Comparison of ENCODE assay signal across 13 mouse cellular contexts in genomic region chr2:45052587-45052986, GRCm38 (mm10).
DNase-seq lines count a peak whose midpoint lies in the region; ATAC-seq and TF ChIP-seq lines count a peak whose summit lies in the region.
"Had no signal": no experiment of that assay in that cellular context is flagged by ENCODE, and none has a peak within 500 bp of the region (broad histone marks: within the 10 kb centered on the region; RNA-seq: fewer than 3 reads in every experiment).

No protein-coding gene starts in this region.

- H3K4me1 ChIP-seq in heart, embryonic 10.5 days, result peaks cover 53% of the 10 kb centered on the region
- H3K4me1 ChIP-seq in kidney, postnatal 0 days (replicated peaks; ENCODE audit: insufficient read depth, low read length), result peaks cover 16% of the 10 kb centered on the region; the same call in 1 of the 2 replicates
- peaks cover 8% of the 10 kb centered on the region; the same call in 1 of the 2 replicates for H3K4me1 ChIP-seq in stomach, embryonic 14.5 days (ENCODE audit: control insufficient read depth, insufficient read depth, low read length)
- no peaks in the 10 kb centered on the region for H3K4me1 ChIP-seq in stomach, postnatal 0 days (replicated peaks; ENCODE audit: control insufficient read depth, insufficient read depth)
- peaks cover 17% of the 10 kb centered on the region for H3K4me1 ChIP-seq in olfactory bulb, adult 2 months (ENCODE audit: control insufficient read depth, insufficient read depth, low read length)

- no peak for TF ChIP-seq EP300 in stomach, postnatal 0 days (optimal IDR thresholded peaks at IDR 0.05)

- no peaks in the 10 kb centered on the region for H3K27me3 ChIP-seq in heart, embryonic 10.5 days (ENCODE audit: insufficient read depth, poor library complexity, severe bottlenecking)
- no peaks in the 10 kb centered on the region for H3K27me3 ChIP-seq in kidney, postnatal 0 days (ENCODE audit: insufficient read depth, low read length)
- no peaks in the 10 kb centered on the region for H3K27me3 ChIP-seq in stomach, embryonic 14.5 days (ENCODE audit: control insufficient read depth, insufficient read depth, low read length)
- H3K27me3 ChIP-seq in stomach, postnatal 0 days (ENCODE audit: control insufficient read depth, insufficient read depth, low read length), result no peaks in the 10 kb centered on the region
- H3K27me3 ChIP-seq: forebrain, embryonic 13.5 days; liver, embryonic 15.5 days had no signal

- no peak overlapping the region for H3K9ac ChIP-seq in kidney, postnatal 0 days (ENCODE audit: low read depth, low read length)
- H3K9ac ChIP-seq in stomach, embryonic 14.5 days (replicated peaks; ENCODE audit: low read depth, low read length), result no peak overlapping the region
- no peak overlapping the region for H3K9ac ChIP-seq in stomach, postnatal 0 days (ENCODE audit: low read length)
- H3K9ac ChIP-seq: forebrain, embryonic 13.5 days; liver, embryonic 15.5 days had no signal

- H3K9me3 ChIP-seq in heart, embryonic 10.5 days, result no peaks in the 10 kb centered on the region
- no peaks in the 10 kb centered on the region for H3K9me3 ChIP-seq in kidney, postnatal 0 days (replicated peaks; ENCODE audit: low read length)
- no peaks in the 10 kb centered on the region for H3K9me3 ChIP-seq in stomach, embryonic 14.5 days (ENCODE audit: control insufficient read depth, low read depth, low read length)
- no peaks in the 10 kb centered on the region for H3K9me3 ChIP-seq in stomach, postnatal 0 days (ENCODE audit: control insufficient read depth, low read length)
- H3K9me3 ChIP-seq: forebrain, embryonic 13.5 days; liver, embryonic 15.5 days had no signal

- H3K36me3 ChIP-seq in heart, embryonic 10.5 days, result no peaks in the 10 kb centered on the region
- H3K36me3 ChIP-seq in kidney, postnatal 0 days (ENCODE audit: insufficient read depth, low read length), result no peaks in the 10 kb centered on the region
- no peaks in the 10 kb centered on the region for H3K36me3 ChIP-seq in stomach, embryonic 14.5 days (ENCODE audit: control insufficient read depth, insufficient read depth, low read length)
- no peaks in the 10 kb centered on the region for H3K36me3 ChIP-seq in stomach, postnatal 0 days (ENCODE audit: control insufficient read depth, insufficient read depth, low read length)
- H3K36me3 ChIP-seq: liver, embryonic 15.5 days had no signal

- H3K4me2 ChIP-seq in kidney, postnatal 0 days (ENCODE audit: low read length), result no peak overlapping the region
- H3K4me2 ChIP-seq in stomach, embryonic 14.5 days (replicated peaks; ENCODE audit: low read depth, low read length), result no peak overlapping the region
- no peak overlapping the region for H3K4me2 ChIP-seq in stomach, postnatal 0 days (replicated peaks; ENCODE audit: low read depth)
- H3K4me2 ChIP-seq: forebrain, embryonic 13.5 days; liver, embryonic 15.5 days had no signal

- no peak overlapping the region for H3K4me3 ChIP-seq in heart, embryonic 10.5 days
- no peak overlapping the region for H3K4me3 ChIP-seq in kidney, postnatal 0 days (replicated peaks; ENCODE audit: low read depth, low read length)
- H3K4me3 ChIP-seq in stomach, embryonic 14.5 days (ENCODE audit: low read depth, low read length), result no peak overlapping the region
- no peak overlapping the region for H3K4me3 ChIP-seq in stomach, postnatal 0 days (ENCODE audit: low read depth, low read length)
- no peak overlapping the region for H3K4me3 ChIP-seq in olfactory bulb, adult 2 months (ENCODE audit: insufficient read depth, low read depth, low read length)
- H3K4me3 ChIP-seq: forebrain, embryonic 13.5 days; liver, embryonic 15.5 days had no signal

- H3K27ac ChIP-seq in heart, embryonic 10.5 days, result peak overlapping the region; percentile 72
- 0 out of 2 replicates have a peak overlapping the region, but pooled peaks have one; percentile 27 for H3K27ac ChIP-seq in kidney, postnatal 0 days
- H3K27ac ChIP-seq in stomach, embryonic 14.5 days (ENCODE audit: low read length), result no peak overlapping the region
- no peak overlapping the region for H3K27ac ChIP-seq in stomach, postnatal 0 days (replicated peaks)
- peak overlapping the region; percentile 79 for H3K27ac ChIP-seq in olfactory bulb, adult 2 months (ENCODE audit: insufficient read depth, low read depth, low read length)
- H3K27ac ChIP-seq: forebrain, embryonic 13.5 days had no signal

- TF ChIP-seq POLR2A in olfactory bulb, adult 2 months (IDR thresholded peaks at IDR 0.05; ENCODE audit: insufficient read depth, low read depth, low read length), result no peak

- no peak for TF ChIP-seq CTCF in kidney, postnatal 0 days (IDR thresholded peaks at IDR 0.05; ENCODE audit: low read depth)
- no peak for TF ChIP-seq CTCF in stomach, postnatal 0 days (IDR thresholded peaks at IDR 0.05; ENCODE audit: low read depth)
- TF ChIP-seq CTCF in olfactory bulb, adult 2 months (IDR thresholded peaks at IDR 0.05; ENCODE audit: insufficient read depth, low read depth, low read length), result no peak

- no peak for DNase-seq in heart, embryonic 10.5 days (ENCODE audit: low spot score)
- no peak for DNase-seq in heart, adult 18-20 months
- no peak for DNase-seq in kidney, postnatal 0 days (ENCODE audit: low spot score)
- DNase-seq in kidney, adult 9 months, result no peak
- no peak for DNase-seq in stomach, postnatal 0 days (ENCODE audit: low spot score)
- DNase-seq in ovary, postnatal 10 days (ENCODE audit: low spot score), result no peak
- DNase-seq: cerebellum, adult 8-10 months had no signal

- WGBS in heart, embryonic 10.5 days, result 67% methylated on average over 4 of the region's 4 CpGs
- 48% methylated on average over 4 of the region's 4 CpGs for WGBS in kidney, postnatal 0 days
- 45% methylated on average over 4 of the region's 4 CpGs for whole genome bisulfite sequencing in stomach, embryonic 14.5 days
- WGBS in stomach, postnatal 0 days, result 39% methylated on average over 4 of the region's 4 CpGs
- 31% methylated on average over 4 of the region's 4 CpGs for WGBS in olfactory bulb, adult 2 months

- no peak for ATAC-seq in kidney, postnatal 0 days (replicated peaks; ENCODE audit: low FRiP score, low read depth)
- ATAC-seq in stomach, embryonic 14.5 days (ENCODE audit: insufficient number of reproducible peaks, insufficient read depth, low FRiP score, low read depth), result peak; percentile 55
- no peak for ATAC-seq in stomach, postnatal 0 days (ENCODE audit: low FRiP score, low TSS enrichment)
- ATAC-seq: activated CD4-positive, CD25-positive, alpha-beta regulatory T cell, adult 4 months; forebrain, embryonic 13.5 days; intestine, embryonic 16.5 days had no signal

Comparison
In these comparisons a context has a peak if more than half of its experiments do, and no peak if none do; other contexts are left out.
1. H3K27ac ChIP-seq: peak in heart, embryonic 10.5 days (single experiment), kidney, postnatal 0 days (single experiment) and olfactory bulb, adult 2 months (single experiment); none in stomach, embryonic 14.5 days (single experiment) and stomach, postnatal 0 days (single experiment).